Mouse (Mus musculus) liver, postnatal 0 days (tissue): ENCODE results near the gene Mvb12b.

Experiments
- CTCF ChIP-seq: sonication (generic); IDR thresholded peaks from 2 replicates; pipeline ENCODE4 v1.5.1; 2016; ENCODE audit warnings: antibody characterized with exemption, low read depth
- EP300 ChIP-seq: IDR thresholded peaks from 2 replicates; pipeline ENCODE4 v1.6.1; 2016; ENCODE audit warnings: antibody characterized with exemption, low read depth, mild to moderate bottlenecking

GRCm38 (mm10) chr2:33835038-33835437 lies 52.7 kb downstream of the Mvb12b start:
- TF ChIP-seq CTCF, result no peak
- TF ChIP-seq EP300, result no peak
